Mouse (Mus musculus) gastrocnemius, postnatal 14 days (tissue): ENCODE data around the gene Ulk1. TPM values are rescaled to one million over a fixed set of nuclear protein-coding genes. Genes with fewer than 3 reads are reported as not detected.
"Not testable (repeated sequence)": the region's sequence is repeated elsewhere in the genome, so short reads cannot be mapped to it uniquely, and the experiment has no call there.

ENCODE experiments used
- DNase-seq: peaks from one replicate; pipeline ENCODE4 v3.0.0; 2021; ENCODE audit warnings: mixed read lengths
- intact Hi-C: fragments of 180-260 bp; cut with DNase I; formaldehyde crosslinking; loops from one replicate; pipeline ENCODE4 v1.15.1; 2025; ENCODE audit warnings: low total_unique reads
- total RNA-seq, 2 experiments: library from RNA; stranded (reverse); gene quantifications; 2 replicates each; pipeline ENCODE4 v1.2.3; 2021

Ulk1 gene
- total RNA-seq, 2 experiments from 2014 or later: 26.0 to 37.2 TPM

DNA sequence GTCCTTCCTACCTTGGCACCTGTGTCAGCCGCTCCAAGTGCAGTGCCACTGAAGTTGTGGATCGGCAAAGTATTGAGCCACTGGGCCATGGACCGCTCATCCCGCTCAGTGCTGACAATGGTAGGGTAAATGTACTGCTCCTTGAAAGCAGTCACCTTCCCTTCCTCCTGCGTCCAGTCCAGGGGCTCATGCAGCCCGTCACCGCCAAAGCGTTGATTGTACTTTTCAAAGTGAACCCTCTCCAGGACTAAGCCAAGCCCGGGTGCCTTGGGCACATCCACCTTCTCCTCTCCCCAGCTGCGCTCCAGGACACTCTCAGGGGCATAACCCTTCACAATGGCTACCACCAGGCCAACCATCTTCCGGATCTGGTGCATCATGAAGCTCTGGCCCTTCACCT lies 35.4 kb downstream of the Ulk1 start:
- intact Hi-C loops: no loop called here
- DNase-seq: no peak

DNA sequence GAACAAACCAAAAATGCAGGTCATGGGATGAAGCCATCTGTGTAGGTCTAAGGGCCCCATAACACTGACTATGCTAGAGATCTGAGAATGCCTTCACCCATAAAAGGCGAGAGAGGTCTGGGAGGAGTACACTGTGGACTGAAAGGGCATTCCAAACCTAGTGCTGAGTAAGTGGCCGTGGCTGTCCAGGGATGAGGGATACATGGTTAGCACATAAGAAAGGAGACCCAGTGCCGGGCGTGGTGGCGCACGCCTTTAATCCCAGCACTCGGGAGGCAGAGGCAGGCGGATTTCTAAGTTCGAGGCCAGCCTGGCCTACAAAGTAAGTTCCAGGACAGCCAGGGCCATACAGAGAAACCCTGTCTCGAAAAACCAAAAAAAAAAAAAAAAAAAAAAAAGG lies 37.0 kb downstream of the Ulk1 start:
- intact Hi-C loops: not testable (repeated sequence)

DNA sequence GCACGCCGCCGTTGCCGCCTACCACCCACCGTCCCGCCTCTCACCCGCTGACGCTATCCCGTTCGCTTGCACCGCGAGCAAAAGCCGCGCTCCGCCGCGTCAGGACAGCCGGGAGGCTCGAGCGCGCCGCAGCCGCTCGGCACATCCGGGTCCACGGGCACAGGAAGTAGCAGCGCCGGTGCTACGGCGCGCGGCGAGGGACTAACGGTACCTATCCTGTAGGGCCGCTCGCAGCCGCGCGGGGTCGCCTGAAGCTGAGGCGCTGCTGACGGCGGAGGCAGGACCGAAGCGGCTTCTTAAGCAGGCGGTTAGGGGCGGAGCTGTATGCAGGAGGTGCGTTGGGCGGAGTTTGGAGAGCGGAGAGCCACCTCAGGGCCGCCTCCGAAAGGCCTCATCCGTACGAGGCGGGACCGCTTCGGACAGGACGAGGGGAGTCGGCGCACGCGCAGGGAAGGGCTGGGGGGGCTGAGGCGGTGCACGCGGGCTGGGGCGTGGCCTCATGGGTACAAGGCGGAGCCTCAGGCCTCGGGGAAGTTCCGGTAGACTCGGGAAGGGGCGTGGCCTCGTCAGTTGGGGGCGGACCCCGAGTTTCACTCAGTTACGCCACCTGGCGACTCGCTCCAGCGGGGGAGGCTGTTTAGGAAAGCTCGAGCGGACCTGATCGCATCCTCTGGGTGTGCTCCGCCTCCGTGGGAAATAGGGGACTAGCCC lies 39.3 kb downstream of the Ulk1 start, which contains the start of gene Ep400:
Ep400 (minus strand) TSS at position 270 of the 711 bp plus-strand sequence.
- peak; percentile 100 for DNase-seq
- intact Hi-C loops: no loop called here

More for the DNA sequence above, 37.0 kb downstream of the Ulk1 start:
- not testable (repeated sequence) for DNase-seq

DNA sequence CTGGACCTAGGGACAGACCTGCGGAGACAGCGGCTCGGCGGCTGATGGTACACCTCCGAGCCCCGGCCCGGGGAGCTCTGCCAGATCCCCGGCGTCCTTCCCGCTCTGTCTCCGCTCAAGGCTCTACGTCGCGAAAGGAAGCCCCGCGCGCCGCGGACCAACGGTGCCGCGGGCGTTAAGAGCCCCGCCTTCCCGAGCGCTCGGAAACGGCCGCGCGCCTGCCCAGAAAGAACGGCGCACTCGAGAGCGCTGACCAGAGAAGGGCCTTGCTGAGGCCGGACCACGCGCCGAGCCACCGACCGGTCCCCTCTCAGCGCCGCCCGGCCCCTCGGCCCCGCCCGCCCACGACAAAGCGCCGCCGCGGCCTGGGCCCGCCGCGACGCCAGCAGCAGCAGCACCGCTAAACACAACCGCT lies 39.9 kb downstream of the Ulk1 start:
- DNase-seq: no peak
- intact Hi-C loops: no loop called here

DNA sequence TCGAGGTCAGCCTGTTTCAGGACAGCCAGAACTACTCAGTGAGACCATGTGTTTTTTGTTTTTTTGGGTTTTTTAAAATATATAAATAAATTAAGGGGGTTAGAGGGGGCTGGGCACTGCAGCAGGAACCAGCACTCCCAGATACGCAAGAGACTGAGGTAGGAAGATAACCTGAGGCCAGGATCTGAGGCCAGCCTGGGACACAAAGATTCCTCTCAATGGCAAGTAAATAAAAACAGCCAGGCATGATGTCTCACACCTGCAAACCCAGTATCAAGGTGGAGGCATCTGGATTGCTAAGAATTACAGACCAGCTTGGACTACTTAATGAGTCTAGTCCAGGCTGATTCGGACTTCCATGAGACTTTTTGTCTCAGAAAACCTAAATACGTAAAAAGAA lies 40.6 kb downstream of the Ulk1 start:
- intact Hi-C loops: no loop called here
- DNase-seq: no peak

DNA sequence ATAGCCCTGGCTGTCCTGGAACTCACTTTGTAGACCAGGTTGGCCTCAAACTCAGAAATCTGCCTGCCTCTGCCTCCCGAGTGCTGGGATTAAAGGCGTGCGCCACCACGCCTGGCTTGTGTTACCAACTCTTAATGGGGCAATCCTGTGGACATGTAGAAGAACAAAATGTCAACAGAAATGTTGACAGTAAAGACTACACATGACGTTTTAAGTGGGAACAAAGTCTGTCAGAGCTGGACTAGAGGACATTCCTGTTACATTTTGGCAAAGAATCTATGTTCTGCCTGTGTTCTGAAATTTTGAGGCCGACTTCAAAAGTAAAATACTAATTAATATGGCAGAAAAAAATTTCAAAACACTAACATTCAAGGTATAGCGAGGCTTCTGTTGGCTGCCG lies 46.0 kb downstream of the Ulk1 start:
- DNase-seq: no peak
- intact Hi-C loops: no loop called here

DNA sequence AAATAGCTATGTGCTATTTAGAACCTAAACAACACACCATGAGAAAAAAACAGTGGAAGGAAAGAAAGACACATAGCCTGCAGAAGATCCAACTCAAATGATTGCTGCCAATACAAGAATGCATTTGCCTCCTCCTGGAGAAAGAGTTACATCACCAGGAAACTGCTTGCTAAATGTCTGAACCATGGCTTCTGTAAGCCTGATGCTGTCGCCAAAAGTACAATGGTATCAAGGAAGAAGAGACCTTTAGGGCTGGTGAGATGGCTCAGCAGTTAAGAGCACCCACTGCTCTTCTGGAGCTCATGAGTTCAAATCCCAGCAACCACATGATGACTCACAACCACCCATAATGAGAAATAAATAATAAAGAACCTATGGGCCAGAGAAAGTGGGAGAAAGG lies 64.9 kb downstream of the Ulk1 start:
- intact Hi-C loops: no loop called here
- DNase-seq: no peak

DNA sequence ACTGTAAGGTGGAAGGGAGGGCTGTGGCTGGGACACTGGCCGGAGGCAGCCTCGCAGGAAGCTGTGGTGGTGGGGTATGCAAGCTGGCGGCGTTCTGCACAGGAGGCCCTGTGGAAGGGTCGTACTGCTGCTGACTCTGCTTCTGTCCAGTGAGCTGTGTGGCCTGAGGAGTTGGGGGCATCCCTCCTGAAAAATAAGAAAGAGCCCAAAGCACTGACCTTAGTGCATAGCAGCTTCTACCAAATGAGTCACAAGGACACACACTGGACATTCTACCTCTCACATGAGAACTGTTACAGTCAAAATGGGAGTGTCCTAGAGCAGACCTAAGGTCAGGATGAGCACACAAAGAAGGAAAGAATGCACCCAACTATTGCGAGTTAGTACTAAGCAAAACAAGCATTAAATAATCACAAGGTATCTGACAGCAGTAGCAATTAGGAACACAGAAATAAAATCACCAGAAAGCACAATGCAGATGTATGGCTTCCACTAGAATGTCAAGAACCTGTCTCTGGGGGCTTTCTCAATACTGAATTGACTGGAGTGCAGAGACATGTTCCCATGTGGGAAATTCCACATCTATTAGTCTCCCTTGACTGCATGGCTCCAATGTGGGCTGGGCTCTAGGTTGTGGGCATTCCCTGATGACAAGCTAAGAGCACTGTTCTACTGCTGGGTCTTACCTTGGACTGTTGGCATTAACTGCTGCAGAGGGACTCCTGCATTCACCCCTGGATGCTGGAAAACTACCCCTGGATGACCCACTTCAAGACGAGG lies 70.2 kb downstream of the Ulk1 start:
- intact Hi-C loops: no loop called here
- DNase-seq: no peak

DNA sequence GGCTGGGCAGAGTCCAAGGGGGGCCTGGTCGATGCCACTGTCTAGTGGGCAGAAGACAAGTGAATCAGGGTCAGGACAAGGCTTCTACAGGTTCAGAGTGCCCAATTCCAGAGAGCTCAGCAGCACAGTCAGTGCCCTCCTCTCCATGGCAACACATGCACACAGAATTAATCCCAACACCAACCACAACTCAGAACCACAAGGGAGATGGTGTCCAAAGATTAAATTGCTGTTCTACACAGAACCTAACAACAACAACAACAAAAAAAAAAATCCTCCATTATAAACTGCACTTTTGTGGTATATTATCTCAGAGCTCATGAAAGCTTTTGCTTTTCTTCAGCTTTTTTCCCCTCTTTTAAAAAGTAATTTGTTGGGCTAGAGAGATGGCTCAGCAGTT lies 74.3 kb downstream of the Ulk1 start:
- no peak for DNase-seq
- intact Hi-C loops: no loop called here

Other genes with a start within 250 kb of the Ulk1 start
- gene Noc4l, start 156.7 kb downstream of the Ulk1 start, total RNA-seq: 10 to 100 TPM; 15.1 to 17.3 TPM
- gene Ddx51, start 156.6 kb downstream of the Ulk1 start, total RNA-seq: 1 to 10 TPM; 7.7 to 9.5 TPM
- 10 to 100 TPM; 29.4 to 34.3 TPM for gene Ep400, start 39.4 kb downstream of the Ulk1 start, total RNA-seq
- gene Pus1, start 29.4 kb downstream of the Ulk1 start, total RNA-seq: 10 to 100 TPM; 12.1 to 15.6 TPM
- 10 to 100 TPM; 10.1 to 10.5 TPM for gene Hscb, start 29.7 kb upstream of the Ulk1 start, total RNA-seq
- gene Chek2, start 29.9 kb upstream of the Ulk1 start, total RNA-seq: 1 to 10 TPM; 2.1 to 2.4 TPM
- 10 to 100 TPM; 17.9 to 18.4 TPM for gene Ttc28, start 69.7 kb upstream of the Ulk1 start, total RNA-seq